Mouse (Mus musculus) stomach, embryonic 15.5 days (tissue): Measurements from ENCODE around the gene Afdn. TPM values are rescaled to one million over a fixed set of nuclear protein-coding genes. Genes with fewer than 3 reads are reported as not detected.
A peak's percentile ranks its signal among the peaks of the same experiment; 100 is the strongest.

Experiments
- ATAC-seq: fragments of 200-750 bp; cut with Nextera tagmentation; 2 replicates; pipeline ENCODE4 v1.8.0; 2017; ENCODE audit warnings: low read depth, moderate number of reproducible peaks, moderate TSS enrichment; ENCODE audit not compliant: insufficient read depth, low FRiP score
- H3K27ac ChIP-seq: fragments of 300-500 bp; sonication (generic); 2 replicates; pipeline ENCODE4 v1.5.1; 2015; ENCODE audit warnings: mild to moderate bottlenecking, inconsistent platforms
- H3K27me3 ChIP-seq: fragments of 300-500 bp; sonication (generic); replicated peaks from 2 replicates; pipeline ENCODE4 v1.6.1; 2015; ENCODE audit warnings: inconsistent platforms
- H3K36me3 ChIP-seq: fragments of 300-500 bp; sonication (generic); 2 replicates; pipeline ENCODE4 v1.6.1; 2015; ENCODE audit warnings: inconsistent platforms
- H3K4me1 ChIP-seq: fragments of 300-500 bp; sonication (generic); 2 replicates; pipeline ENCODE4 v1.6.1; 2015; ENCODE audit warnings: inconsistent platforms
- H3K4me2 ChIP-seq: fragments of 300-500 bp; sonication (generic); 2 replicates; pipeline ENCODE4 v1.6.1; 2015; ENCODE audit warnings: mild to moderate bottlenecking, inconsistent platforms
- H3K4me3 ChIP-seq: fragments of 300-500 bp; sonication (generic); replicated peaks from 2 replicates; pipeline ENCODE4 v1.5.1; 2015; ENCODE audit warnings: inconsistent platforms
- H3K9ac ChIP-seq: fragments of 300-500 bp; sonication (generic); 2 replicates; pipeline ENCODE4 v1.6.1; 2015; ENCODE audit warnings: inconsistent platforms
- H3K9me3 ChIP-seq: fragments of 300-500 bp; sonication (generic); 2 replicates; pipeline ENCODE4 v1.6.1; 2016; ENCODE audit warnings: inconsistent platforms
- WGBS: fragments of 180-500 bp; shearing (Covaris S2); methylation state at CpG from one replicate; pipeline ENCODE4 v1.1.7; 2015; 5-methylcytosine and 5-hydroxymethylcytosine counted together
- polyA plus RNA-seq: library from polyadenylated mRNA; unstranded; fragments of >200 nt; fragmentation: Nextera tagmentation; extraction: Ambion mirVana; gene quantifications from 2 replicates; pipeline ENCODE4 v1.2.1, GENCODE M21; 2015

Afdn gene
- polyA plus RNA-seq, 1 experiment from 2014 or later = 107 TPM

- no peak overlapping the region for H3K4me3 ChIP-seq
- no peaks in the 10 kb centered on the region for H3K36me3 ChIP-seq
- WGBS = 45% methylated on average over 4 of the region's 4 CpGs
- no peaks in the 10 kb centered on the region for H3K27me3 ChIP-seq
- H3K4me1 ChIP-seq = no peaks in the 10 kb centered on the region
- no peak overlapping the region for H3K27ac ChIP-seq
- no peaks in the 10 kb centered on the region for H3K9me3 ChIP-seq
- no peak for ATAC-seq
- H3K9ac ChIP-seq = no peak overlapping the region
- H3K4me2 ChIP-seq = no peak overlapping the region
Observed at GRCm38 (mm10) chr17:13725004-13725550, 35.3 kb upstream of the Afdn start.

GRCm38 (mm10) chr17:13726832-13727355 lies 33.4 kb upstream of the Afdn start:
- Histone ChIP-seq H3K9ac (no peak overlapping the region), H3K27ac (no peak overlapping the region), H3K4me3 (no peak overlapping the region), H3K27me3 (no peaks in the 10 kb centered on the region), H3K36me3 (no peaks in the 10 kb centered on the region), H3K4me2 (no peak overlapping the region), H3K4me1 (no peaks in the 10 kb centered on the region), H3K9me3 (no peaks in the 10 kb centered on the region)
- no peak for ATAC-seq
- WGBS = 86% methylated on average over 8 of the region's 8 CpGs

- Histone ChIP-seq H3K4me3 (no peak overlapping the region), H3K9me3 (no peaks in the 10 kb centered on the region), H3K27me3 (no peaks in the 10 kb centered on the region), H3K27ac (no peak overlapping the region), H3K36me3 (no peaks in the 10 kb centered on the region), H3K4me1 (0 out of 2 replicates have a peak, but pooled peaks cover 3% of the 10 kb centered on the region), H3K4me2 (no peak overlapping the region), H3K9ac (no peak overlapping the region)
- WGBS = 87% methylated on average over 6 of the region's 6 CpGs
- ATAC-seq = no peak
Observed at GRCm38 (mm10) chr17:13730980-13731726, 29.2 kb upstream of the Afdn start.

GRCm38 (mm10) chr17:13731727-13732112 lies 28.6 kb upstream of the Afdn start:
- Histone ChIP-seq H3K4me2 (no peak overlapping the region), H3K27ac (no peak overlapping the region), H3K4me1 (0 out of 2 replicates have a peak, but pooled peaks cover 3% of the 10 kb centered on the region), H3K9me3 (no peaks in the 10 kb centered on the region), H3K9ac (no peak overlapping the region), H3K4me3 (no peak overlapping the region), H3K36me3 (no peaks in the 10 kb centered on the region), H3K27me3 (no peaks in the 10 kb centered on the region)
- WGBS = 52% methylated on average over 4 of the region's 4 CpGs
- ATAC-seq = no peak

GRCm38 (mm10) chr17:13732685-13733084 lies 27.7 kb upstream of the Afdn start:
- Histone ChIP-seq H3K36me3 (no peaks in the 10 kb centered on the region), H3K4me3 (no peak overlapping the region), H3K4me1 (peaks cover 6% of the 10 kb centered on the region; the same call in 1 of the 2 replicates), H3K9me3 (no peaks in the 10 kb centered on the region), H3K4me2 (no peak overlapping the region), H3K27ac (peak overlapping the region; percentile 64), H3K27me3 (no peaks in the 10 kb centered on the region), H3K9ac (no peak overlapping the region)
- 40% methylated on average over 8 of the region's 8 CpGs for WGBS
- ATAC-seq = peak; percentile 61; the same call in 1 of the 2 replicates

GRCm38 (mm10) chr17:13733971-13734370 lies 26.4 kb upstream of the Afdn start:
- Histone ChIP-seq H3K9ac (no peak overlapping the region), H3K27me3 (no peaks in the 10 kb centered on the region), H3K36me3 (no peaks in the 10 kb centered on the region), H3K9me3 (no peaks in the 10 kb centered on the region), H3K4me2 (no peak overlapping the region), H3K27ac (peak overlapping the region; percentile 16; the same call in 1 of the 2 replicates), H3K4me3 (no peak overlapping the region), H3K4me1 (peaks cover 6% of the 10 kb centered on the region; the same call in 1 of the 2 replicates)
- WGBS = 79% methylated on average over 5 of the region's 5 CpGs
- no peak for ATAC-seq

- Histone ChIP-seq H3K4me2 (no peak overlapping the region), H3K27me3 (no peaks in the 10 kb centered on the region), H3K9me3 (no peaks in the 10 kb centered on the region), H3K4me3 (no peak overlapping the region), H3K4me1 (peaks cover 6% of the 10 kb centered on the region; the same call in 1 of the 2 replicates), H3K27ac (no peak overlapping the region), H3K36me3 (no peaks in the 10 kb centered on the region), H3K9ac (no peak overlapping the region)
- 85% methylated on average over 5 of the region's 5 CpGs for WGBS
- ATAC-seq = no peak
Observed at GRCm38 (mm10) chr17:13735057-13735456, 25.3 kb upstream of the Afdn start.

GRCm38 (mm10) chr17:13735803-13736282 lies 24.5 kb upstream of the Afdn start:
- Histone ChIP-seq H3K4me2 (no peak overlapping the region), H3K9me3 (no peaks in the 10 kb centered on the region), H3K36me3 (no peaks in the 10 kb centered on the region), H3K27ac (no peak overlapping the region), H3K9ac (no peak overlapping the region), H3K4me3 (no peak overlapping the region), H3K4me1 (peaks cover 11% of the 10 kb centered on the region), H3K27me3 (no peaks in the 10 kb centered on the region)
- ATAC-seq = no peak
- WGBS = 62% methylated on average over 8 of the region's 8 CpGs

- no peak overlapping the region for H3K9ac ChIP-seq
- H3K36me3 ChIP-seq = no peaks in the 10 kb centered on the region
- no peaks in the 10 kb centered on the region for H3K9me3 ChIP-seq
- no peak overlapping the region for H3K27ac ChIP-seq
- no peak for ATAC-seq
- no peak overlapping the region for H3K4me3 ChIP-seq
- H3K27me3 ChIP-seq = no peaks in the 10 kb centered on the region
- WGBS = 58% methylated on average over 6 of the region's 6 CpGs
- H3K4me2 ChIP-seq = no peak overlapping the region
- peaks cover 14% of the 10 kb centered on the region for H3K4me1 ChIP-seq
Observed at GRCm38 (mm10) chr17:13737336-13737735, 23.0 kb upstream of the Afdn start.

GRCm38 (mm10) chr17:13738121-13738776 lies 22.1 kb upstream of the Afdn start:
- Histone ChIP-seq H3K27me3 (no peaks in the 10 kb centered on the region), H3K9ac (no peak overlapping the region), H3K4me2 (no peak overlapping the region), H3K4me1 (peaks cover 14% of the 10 kb centered on the region), H3K27ac (no peak overlapping the region), H3K36me3 (no peaks in the 10 kb centered on the region), H3K9me3 (no peaks in the 10 kb centered on the region), H3K4me3 (no peak overlapping the region)
- 43% methylated on average over 7 of the region's 7 CpGs for WGBS
- no peak for ATAC-seq

- no peak for ATAC-seq
- Histone ChIP-seq H3K9ac (no peak overlapping the region), H3K27ac (no peak overlapping the region), H3K4me3 (no peak overlapping the region), H3K9me3 (no peaks in the 10 kb centered on the region), H3K36me3 (no peaks in the 10 kb centered on the region), H3K4me1 (peaks cover 20% of the 10 kb centered on the region), H3K4me2 (no peak overlapping the region; the same call in 1 of the 2 replicates), H3K27me3 (no peaks in the 10 kb centered on the region)
- 90% methylated on average over 2 of the region's 2 CpGs for WGBS
Observed at GRCm38 (mm10) chr17:13738916-13739315, 21.4 kb upstream of the Afdn start.

- H3K9me3 ChIP-seq = no peaks in the 10 kb centered on the region
- no peak overlapping the region for H3K9ac ChIP-seq
- no peaks in the 10 kb centered on the region for H3K36me3 ChIP-seq
- peak overlapping the region; percentile 5; the same call in 1 of the 2 replicates for H3K27ac ChIP-seq
- 65% methylated on average over 5 of the region's 5 CpGs for WGBS
- H3K27me3 ChIP-seq = no peaks in the 10 kb centered on the region
- H3K4me1 ChIP-seq = peaks cover 25% of the 10 kb centered on the region
- no peak overlapping the region for H3K4me3 ChIP-seq
- ATAC-seq = no peak
- no peak overlapping the region for H3K4me2 ChIP-seq
Observed at GRCm38 (mm10) chr17:13739981-13740380, 20.4 kb upstream of the Afdn start.
